Mouse (Mus musculus): ENCODE data around the gene Camk1d.

- no peak for TF ChIP-seq CTCF (IDR thresholded peaks at IDR 0.05; ENCODE audit: borderline replicate concordance, insufficient read depth, low read depth, low read length)
- no peak for TF ChIP-seq POLR2A (IDR thresholded peaks at IDR 0.05; ENCODE audit: borderline replicate concordance, insufficient read depth, low read length)
These were observed 262.7 kb downstream of the Camk1d start for GRCm38 (mm10) chr2:5451654-5452053.
